Mouse (Mus musculus) limb, embryonic 12.5 days (tissue): ENCODE measurements around the gene Uap1. TPM values are rescaled to one million over a fixed set of nuclear protein-coding genes. Genes with fewer than 3 reads are reported as not detected.

Experiments
- ATAC-seq: fragments of 200-750 bp; cut with Nextera tagmentation; 2 replicates; pipeline ENCODE4 v1.8.0; 2017; ENCODE audit warnings: low read depth, moderate TSS enrichment; ENCODE audit not compliant: insufficient number of reproducible peaks, insufficient read depth, low FRiP score, low TSS enrichment
- H3K27ac ChIP-seq: fragments of 300-500 bp; sonication (generic); 2 replicates; pipeline ENCODE4 v1.5.1; 2016; ENCODE audit warnings: mild to moderate bottlenecking, moderate library complexity
- H3K27me3 ChIP-seq: fragments of 300-500 bp; sonication (generic); 2 replicates; pipeline ENCODE4 v1.6.1; 2016; ENCODE audit warnings: mild to moderate bottlenecking, moderate library complexity
- H3K36me3 ChIP-seq: fragments of 300-500 bp; sonication (generic); 2 replicates; pipeline ENCODE4 v1.6.1; 2016; ENCODE audit warnings: mild to moderate bottlenecking, moderate library complexity
- H3K4me1 ChIP-seq: fragments of 300-500 bp; sonication (generic); replicated peaks from 2 replicates; pipeline ENCODE4 v1.6.1; 2016
- H3K4me2 ChIP-seq: fragments of 300-500 bp; sonication (generic); 2 replicates; pipeline ENCODE4 v1.6.1; 2016; ENCODE audit warnings: mild to moderate bottlenecking, moderate library complexity
- H3K4me3 ChIP-seq: fragments of 300-500 bp; sonication (generic); replicated peaks from 2 replicates; pipeline ENCODE4 v1.5.1; 2016; ENCODE audit warnings: mild to moderate bottlenecking
- H3K9ac ChIP-seq: fragments of 300-500 bp; sonication (generic); replicated peaks from 2 replicates; pipeline ENCODE4 v1.6.1; 2016; ENCODE audit warnings: mild to moderate bottlenecking, moderate library complexity
- H3K9me3 ChIP-seq: fragments of 300-500 bp; sonication (generic); 2 replicates; pipeline ENCODE4 v1.6.1; 2016; ENCODE audit warnings: mild to moderate bottlenecking, moderate library complexity
- WGBS: fragments of 180-500 bp; shearing (Covaris S2); methylation state at CpG from one replicate; pipeline ENCODE4 v1.1.7; 2016; 5-methylcytosine and 5-hydroxymethylcytosine counted together
- polyA plus RNA-seq: library from polyadenylated mRNA; unstranded; fragments of >200 nt; fragmentation: Nextera tagmentation; extraction: Ambion mirVana; gene quantifications from 2 replicates; pipeline ENCODE4 v1.2.1, GENCODE M21; 2016

Uap1 gene
- polyA plus RNA-seq: 67.8 and 69.0 TPM in 2 replicates

- under 1% methylated on average over 51 of the region's 52 CpGs for WGBS
- H3K27me3 ChIP-seq: no peaks in the 10 kb centered on the region
- peak within 1 kb of the TSS; percentile 73 for H3K4me2 ChIP-seq
- H3K27ac ChIP-seq: peak within 1 kb of the TSS; percentile 86
- H3K9me3 ChIP-seq: no peaks in the 10 kb centered on the region
- peak within 1 kb of the TSS; percentile 86 for H3K9ac ChIP-seq
- ATAC-seq: peak; percentile 98
- no peaks in the 10 kb centered on the region for H3K36me3 ChIP-seq
- H3K4me1 ChIP-seq: peaks cover 12% of the 10 kb centered on the region
- peak within 1 kb of the TSS; percentile 74 for H3K4me3 ChIP-seq
Measured at GRCm38 (mm10) chr1:170174814-170175332, at the start of gene Uap1. Gene Uap1, minus strand, starts transcription at chr1:170174957.

- Histone ChIP-seq H3K27ac (no peak overlapping the region), H3K9me3 (no peaks in the 10 kb centered on the region), H3K4me2 (no peak overlapping the region), H3K9ac (no peak overlapping the region), H3K4me1 (no peaks in the 10 kb centered on the region), H3K4me3 (no peak overlapping the region), H3K36me3 (no peaks in the 10 kb centered on the region), H3K27me3 (peaks cover 7% of the 10 kb centered on the region; the same call in 1 of the 2 replicates)
- 76% methylated on average over 2 of the region's 2 CpGs for WGBS
- no peak for ATAC-seq
Measured at GRCm38 (mm10) chr1:170223276-170223675, 48.5 kb upstream of the Uap1 start.

GRCm38 (mm10) chr1:170220351-170220750 is 45.6 kb upstream of the Uap1 start:
- Histone ChIP-seq H3K36me3 (no peaks in the 10 kb centered on the region), H3K9me3 (no peaks in the 10 kb centered on the region), H3K9ac (no peak overlapping the region), H3K4me1 (no peaks in the 10 kb centered on the region), H3K27ac (no peak overlapping the region), H3K4me2 (no peak overlapping the region), H3K4me3 (no peak overlapping the region), H3K27me3 (peaks cover 7% of the 10 kb centered on the region; the same call in 1 of the 2 replicates)
- ATAC-seq: no peak

DNA sequence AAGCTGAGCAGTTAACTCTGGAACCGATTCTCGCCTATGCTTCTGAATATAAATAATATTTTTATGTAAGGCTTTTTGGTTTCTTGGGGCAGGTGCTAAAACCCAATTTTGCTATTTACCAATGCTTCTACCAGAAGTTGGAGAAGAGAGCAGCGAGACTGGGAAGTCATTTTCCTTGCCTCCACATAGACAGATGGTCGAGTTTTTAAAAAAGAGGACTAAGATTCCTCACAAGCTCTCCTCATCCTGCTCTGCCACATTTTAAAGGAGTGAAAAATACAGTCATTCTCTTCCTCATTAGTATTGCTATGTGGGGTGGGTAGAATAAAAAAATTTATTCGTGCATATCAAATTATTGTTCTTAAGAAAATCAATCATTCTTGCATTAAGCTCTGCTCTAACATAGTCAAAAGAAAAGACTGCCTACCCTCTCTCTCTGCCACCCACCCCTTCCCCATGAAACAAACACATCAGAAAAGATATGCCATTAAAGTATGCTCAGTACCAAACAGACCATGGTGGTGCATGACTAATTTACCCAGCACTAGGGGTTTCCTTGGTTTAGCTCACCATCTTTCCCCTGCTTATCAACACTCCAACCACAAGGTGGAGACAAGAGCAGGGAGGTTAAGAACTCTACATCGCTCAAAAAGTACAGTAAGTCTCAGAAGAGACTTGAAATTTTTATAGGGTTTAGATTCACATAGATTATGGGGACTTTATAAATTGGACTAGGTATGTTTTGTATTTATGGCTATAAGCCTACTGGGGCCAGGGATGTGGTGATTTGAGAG is 43.5 kb upstream of the Uap1 start:
- H3K27me3 ChIP-seq: peaks cover 5% of the 10 kb centered on the region; the same call in 1 of the 2 replicates
- peaks cover 8% of the 10 kb centered on the region for H3K4me1 ChIP-seq
- no peak overlapping the region for H3K4me3 ChIP-seq
- no peak overlapping the region for H3K9ac ChIP-seq
- no peak overlapping the region for H3K27ac ChIP-seq
- no peak for ATAC-seq
- no peaks in the 10 kb centered on the region for H3K9me3 ChIP-seq
- H3K36me3 ChIP-seq: no peaks in the 10 kb centered on the region
- H3K4me2 ChIP-seq: no peak overlapping the region
- WGBS: 82% methylated on average over 6 of the region's 6 CpGs

- Histone ChIP-seq H3K36me3 (peaks cover 18% of the 10 kb centered on the region), H3K4me3 (peak overlapping the region; percentile 99), H3K9ac (no peak overlapping the region; the same call in 1 of the 2 replicates), H3K9me3 (no peaks in the 10 kb centered on the region), H3K27me3 (no peaks in the 10 kb centered on the region), H3K4me1 (peaks cover 9% of the 10 kb centered on the region), H3K27ac (no peak overlapping the region), H3K4me2 (peak overlapping the region; percentile 72)
- no peak for ATAC-seq
- 80% methylated on average over 3 of the region's 3 CpGs for WGBS
Measured at GRCm38 (mm10) chr1:170215590-170215989, 40.8 kb upstream of the Uap1 start.

DNA sequence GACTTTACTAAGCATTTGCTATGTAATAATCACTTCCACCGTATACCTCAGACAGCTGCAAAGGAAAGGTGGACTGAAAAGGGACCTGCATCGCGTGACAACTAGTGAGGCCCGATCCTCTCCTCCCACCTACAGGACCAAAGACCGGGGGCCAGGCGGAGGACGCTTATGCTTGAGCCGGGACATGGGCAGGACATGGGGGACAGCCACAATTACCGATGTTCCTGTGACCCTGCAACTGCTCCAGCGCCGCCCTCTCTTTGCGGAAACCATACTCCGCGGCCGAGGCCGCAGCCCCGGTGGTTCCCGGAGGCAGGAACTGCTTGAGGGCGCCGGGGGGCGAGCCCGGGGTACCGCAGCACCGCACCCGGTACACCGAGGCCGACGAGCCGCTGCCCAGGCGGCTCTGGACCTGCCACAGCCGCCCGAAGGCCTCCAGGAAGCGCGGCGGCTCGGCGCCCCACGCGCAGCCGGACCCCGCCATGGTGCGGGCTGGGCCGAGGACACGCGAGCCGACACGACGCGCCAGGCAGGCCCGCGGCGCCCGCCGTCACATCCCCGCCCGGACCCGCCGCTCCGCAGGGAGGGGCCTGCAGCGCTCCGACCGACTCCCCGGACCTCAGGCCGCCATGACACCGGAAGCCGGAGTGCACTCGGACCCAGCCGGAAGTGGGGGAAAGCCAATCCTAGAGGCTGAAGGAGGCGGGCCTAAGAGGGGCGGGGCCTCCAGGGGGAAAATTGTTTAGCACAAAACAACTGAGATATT is 40.2 kb upstream of the Uap1 start, which contains the start of gene Uhmk1:
Uhmk1 (minus strand) TSS at position 641 of the 766 bp plus-strand sequence.
- H3K4me2 ChIP-seq: peak within 1 kb of the TSS; percentile 72
- WGBS: under 1% methylated on average over 69 of the region's 70 CpGs
- peaks cover 22% of the 10 kb centered on the region for H3K36me3 ChIP-seq
- no peaks in the 10 kb centered on the region for H3K9me3 ChIP-seq
- no peaks in the 10 kb centered on the region for H3K27me3 ChIP-seq
- H3K4me3 ChIP-seq: peak within 1 kb of the TSS; percentile 99
- H3K4me1 ChIP-seq: peaks cover 9% of the 10 kb centered on the region
- peak within 1 kb of the TSS; percentile 85 for H3K27ac ChIP-seq
- peak within 1 kb of the TSS; percentile 97 for H3K9ac ChIP-seq
- peak; percentile 98 for ATAC-seq

DNA sequence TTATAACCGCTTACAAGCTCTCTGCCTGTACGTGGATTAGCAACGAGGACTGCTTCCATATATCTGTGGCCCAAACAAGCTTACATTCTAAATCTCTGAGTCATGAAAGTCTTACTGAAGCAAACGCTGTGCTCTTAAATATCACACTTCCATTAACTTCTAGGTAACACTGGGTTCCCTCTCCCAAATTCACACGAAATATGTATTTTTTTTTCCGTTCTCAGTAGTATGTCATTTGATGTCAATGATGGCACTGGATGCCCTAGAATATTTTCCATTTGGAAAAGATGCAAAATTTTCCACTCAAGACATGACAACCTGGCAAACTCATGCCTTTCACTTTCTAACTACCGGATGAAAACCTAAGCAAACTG is 39.6 kb upstream of the Uap1 start:
- Histone ChIP-seq H3K9me3 (no peaks in the 10 kb centered on the region), H3K36me3 (peaks cover 25% of the 10 kb centered on the region), H3K27me3 (no peaks in the 10 kb centered on the region), H3K4me3 (peak overlapping the region; percentile 99), H3K4me1 (peaks cover 9% of the 10 kb centered on the region), H3K27ac (peak overlapping the region; percentile 85; the same call in 1 of the 2 replicates), H3K4me2 (peak overlapping the region; percentile 72), H3K9ac (peak overlapping the region; percentile 97)
- 39% methylated on average over 7 of the region's 7 CpGs for WGBS
- ATAC-seq: no peak

- Histone ChIP-seq H3K27ac (no peak overlapping the region), H3K4me2 (no peak overlapping the region), H3K27me3 (no peaks in the 10 kb centered on the region), H3K9me3 (no peaks in the 10 kb centered on the region), H3K4me3 (no peak overlapping the region), H3K4me1 (peaks cover 9% of the 10 kb centered on the region), H3K36me3 (peaks cover 35% of the 10 kb centered on the region), H3K9ac (no peak overlapping the region)
- 92% methylated on average over 10 of the region's 10 CpGs for WGBS
- no peak for ATAC-seq
Measured at GRCm38 (mm10) chr1:170213181-170213879, 38.6 kb upstream of the Uap1 start.

DNA sequence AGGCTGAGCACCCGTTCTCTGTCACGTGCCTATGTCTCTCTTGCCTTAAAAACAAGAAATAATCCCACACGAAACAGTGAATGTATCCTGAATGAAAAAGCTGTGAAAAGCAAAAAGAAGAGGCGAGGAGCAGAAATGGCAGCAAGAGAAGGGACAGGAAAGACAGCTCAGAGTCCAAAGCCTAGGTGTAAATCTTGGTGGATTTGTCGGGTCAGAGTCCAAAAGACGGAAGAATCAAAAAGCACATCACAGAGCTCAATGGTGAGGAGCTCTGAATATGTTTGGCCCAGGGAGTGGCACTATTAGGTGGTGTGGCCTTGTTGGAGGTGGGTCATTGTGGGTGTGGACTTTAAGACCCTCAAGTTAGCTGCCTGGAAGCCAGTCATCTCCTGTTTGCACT is 31.6 kb upstream of the Uap1 start:
- 97% methylated on average over 6 of the region's 6 CpGs for WGBS
- Histone ChIP-seq H3K4me1 (no peaks in the 10 kb centered on the region), H3K9me3 (0 out of 2 replicates have a peak, but pooled peaks cover 5% of the 10 kb centered on the region), H3K4me2 (no peak overlapping the region), H3K4me3 (no peak overlapping the region), H3K27me3 (no peaks in the 10 kb centered on the region), H3K9ac (no peak overlapping the region), H3K27ac (no peak overlapping the region), H3K36me3 (peaks cover 84% of the 10 kb centered on the region)
- ATAC-seq: no peak

GRCm38 (mm10) chr1:170200379-170200778 is 25.6 kb upstream of the Uap1 start:
- Histone ChIP-seq H3K4me1 (no peaks in the 10 kb centered on the region), H3K9ac (no peak overlapping the region), H3K27ac (no peak overlapping the region), H3K36me3 (peaks cover 84% of the 10 kb centered on the region), H3K9me3 (no peaks in the 10 kb centered on the region), H3K4me3 (no peak overlapping the region), H3K4me2 (no peak overlapping the region), H3K27me3 (no peaks in the 10 kb centered on the region)
- WGBS: 83% methylated on average over 3 of the region's 3 CpGs
- no peak for ATAC-seq

- WGBS: 91% methylated on average over 8 of the region's 8 CpGs
- Histone ChIP-seq H3K9me3 (no peaks in the 10 kb centered on the region), H3K36me3 (peaks cover 85% of the 10 kb centered on the region), H3K9ac (no peak overlapping the region), H3K27me3 (no peaks in the 10 kb centered on the region), H3K27ac (no peak overlapping the region), H3K4me3 (no peak overlapping the region), H3K4me1 (no peaks in the 10 kb centered on the region), H3K4me2 (no peak overlapping the region)
- ATAC-seq: no peak
Measured at GRCm38 (mm10) chr1:170196211-170196610, 21.5 kb upstream of the Uap1 start.
